Mouse (Mus musculus) lung, postnatal 0 days (tissue): ENCODE results near the gene Gemin6. TPM values are rescaled to one million over a fixed set of nuclear protein-coding genes. Genes with fewer than 3 reads are reported as not detected.
A peak's percentile ranks its signal among the peaks of the same experiment; 100 is the strongest.

Source experiments
- ATAC-seq: fragments of 200-750 bp; cut with Nextera tagmentation; 2 replicates; pipeline ENCODE4 v1.8.0; 2017; ENCODE audit warnings: moderate library complexity
- DNase-seq: peaks from one replicate; pipeline ENCODE4 v3.0.0-alpha.2; 2016; ENCODE audit warnings: low spot score
- H3K27ac ChIP-seq: fragments of 300-500 bp; sonication (generic); 2 replicates; pipeline ENCODE4 v1.5.1; 2014; ENCODE audit warnings: antibody characterized with exemption, mild to moderate bottlenecking, low read length, mixed read lengths
- H3K27me3 ChIP-seq: fragments of 300-500 bp; sonication (generic); replicated peaks from 2 replicates; pipeline ENCODE4 v1.6.1; 2014; ENCODE audit warnings: low read length, mixed read lengths; ENCODE audit not compliant: insufficient read depth
- H3K36me3 ChIP-seq: fragments of 300-500 bp; sonication (generic); 2 replicates; pipeline ENCODE4 v1.6.1; 2014; ENCODE audit warnings: low read length, mixed read lengths; ENCODE audit not compliant: insufficient read depth
- H3K4me1 ChIP-seq: fragments of 300-500 bp; sonication (generic); 2 replicates; pipeline ENCODE4 v1.6.1; 2014; ENCODE audit warnings: antibody characterized with exemption, low read depth, low read length, mixed read lengths; ENCODE audit not compliant: insufficient read depth
- H3K4me2 ChIP-seq: fragments of 300-500 bp; sonication (generic); replicated peaks from 2 replicates; pipeline ENCODE4 v1.6.1; 2014; ENCODE audit warnings: low read depth, mild to moderate bottlenecking, low read length, moderate library complexity, mixed read lengths
- H3K4me3 ChIP-seq: fragments of 300-500 bp; sonication (generic); 2 replicates; pipeline ENCODE4 v1.5.1; 2014; ENCODE audit warnings: low read depth, low read length
- H3K9ac ChIP-seq: fragments of 300-500 bp; sonication (generic); replicated peaks from 2 replicates; pipeline ENCODE4 v1.6.1; 2014; ENCODE audit warnings: low read depth, mild to moderate bottlenecking
- H3K9me3 ChIP-seq: fragments of 300-500 bp; sonication (generic); 2 replicates; pipeline ENCODE4 v1.6.1; 2016; ENCODE audit warnings: low read length, mixed read lengths
- CTCF ChIP-seq: IDR thresholded peaks from 2 replicates; pipeline ENCODE4 v1.5.1; 2016; ENCODE audit warnings: antibody characterized with exemption, mild to moderate bottlenecking
- EP300 ChIP-seq: IDR thresholded peaks from 2 replicates; pipeline ENCODE4 v1.6.1; 2016; ENCODE audit warnings: antibody characterized with exemption, mild to moderate bottlenecking, control low read depth
- WGBS: fragments of 180-500 bp; shearing (Covaris S2); extraction: QIAGEN DNeasy Blood & Tissue Kit; methylation state at CpG from one replicate; pipeline ENCODE4 v1.1.7; 2014; 5-methylcytosine and 5-hydroxymethylcytosine counted together
- polyA plus RNA-seq: library from polyadenylated mRNA; unstranded; fragments of >200 nt; fragmentation: Nextera tagmentation; extraction: Ambion mirVana; gene quantifications from 2 replicates; pipeline ENCODE4 v1.2.1, GENCODE M21; 2015

Gene Gemin6
- polyA plus RNA-seq, 1 experiment from 2014 or later: 13.2 TPM

DNA sequence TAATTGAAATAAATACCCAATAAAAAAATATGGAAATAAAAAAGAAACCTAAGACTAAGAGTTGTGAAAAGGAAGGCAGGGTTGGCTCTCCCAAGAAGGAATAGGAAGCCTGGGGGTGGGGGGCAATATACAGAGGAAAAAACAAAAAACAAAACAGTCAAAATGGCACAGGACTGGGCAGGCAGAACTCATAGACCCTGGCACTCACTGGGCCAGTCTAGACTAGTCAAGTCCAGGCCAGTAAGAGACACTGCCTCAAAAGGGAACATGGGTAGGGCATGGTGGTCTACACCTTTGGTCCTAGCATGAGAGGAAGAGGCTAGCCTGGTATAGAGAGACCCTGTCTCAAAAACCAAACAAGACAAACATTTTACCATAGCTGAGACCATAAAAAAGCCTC, 43.8 kb upstream of the Gemin6 start:
- ATAC-seq: no peak
- no peak overlapping the region for H3K27ac ChIP-seq
- H3K4me1 ChIP-seq: no peaks in the 10 kb centered on the region
- H3K36me3 ChIP-seq: no peaks in the 10 kb centered on the region
- no peaks in the 10 kb centered on the region for H3K9me3 ChIP-seq
- TF ChIP-seq EP300 (no peak), CTCF (no peak)
- no peak overlapping the region for H3K9ac ChIP-seq
- DNase-seq: no peak
- H3K27me3 ChIP-seq: no peaks in the 10 kb centered on the region
- H3K4me2 ChIP-seq: no peak overlapping the region
- H3K4me3 ChIP-seq: no peak overlapping the region

DNA sequence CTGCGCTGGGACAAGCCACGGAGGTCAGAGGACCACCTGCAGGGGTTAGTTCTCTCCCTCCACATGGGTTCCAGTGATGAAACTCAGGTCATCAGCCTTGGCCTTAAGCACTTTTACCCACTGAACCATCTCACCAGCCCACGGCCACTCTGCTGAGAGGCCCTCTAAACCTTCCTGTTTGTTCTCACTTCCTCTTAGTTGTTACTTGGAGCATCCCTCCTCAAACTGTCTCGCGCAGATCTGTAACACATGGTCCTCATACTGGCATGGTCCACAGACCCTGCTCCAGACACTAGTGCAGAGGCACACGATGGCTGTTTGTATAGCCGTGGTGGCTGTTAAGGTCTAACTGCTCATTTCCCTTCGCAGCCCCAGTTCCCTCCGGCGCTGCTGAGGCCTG, 40.6 kb upstream of the Gemin6 start:
- TF ChIP-seq EP300: no peak
- no peak for TF ChIP-seq CTCF
- Histone ChIP-seq H3K4me3 (no peak overlapping the region), H3K9ac (no peak overlapping the region), H3K36me3 (no peaks in the 10 kb centered on the region), H3K27me3 (no peaks in the 10 kb centered on the region), H3K4me2 (no peak overlapping the region), H3K4me1 (no peaks in the 10 kb centered on the region), H3K9me3 (no peaks in the 10 kb centered on the region), H3K27ac (no peak overlapping the region)
- ATAC-seq: no peak
- DNase-seq: no peak
- 71% methylated on average over 9 of the region's 10 CpGs for WGBS

DNA sequence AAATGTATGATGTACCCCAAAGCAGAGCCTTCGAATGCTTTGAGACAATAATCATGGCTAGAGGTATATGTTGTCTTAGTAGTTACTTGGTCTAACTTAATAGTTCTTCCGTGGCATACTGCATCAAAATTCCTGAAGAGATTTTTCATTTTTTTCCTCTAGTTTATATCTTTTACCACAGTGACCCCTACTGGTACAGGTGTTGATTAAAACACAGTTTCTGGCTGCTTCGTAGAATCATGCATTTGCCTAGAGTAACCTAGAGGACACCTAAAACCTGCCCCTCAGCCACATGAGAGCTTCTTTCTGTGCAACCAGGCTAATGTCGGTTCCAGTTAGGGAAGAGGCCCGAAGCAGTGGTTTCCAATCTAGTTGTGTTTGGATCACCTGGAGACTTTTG, 31.2 kb upstream of the Gemin6 start:
- Histone ChIP-seq H3K36me3 (peaks cover 7% of the 10 kb centered on the region; the same call in 1 of the 2 replicates), H3K4me2 (no peak overlapping the region), H3K9me3 (no peaks in the 10 kb centered on the region), H3K27me3 (no peaks in the 10 kb centered on the region), H3K4me1 (no peaks in the 10 kb centered on the region), H3K27ac (no peak overlapping the region), H3K9ac (no peak overlapping the region), H3K4me3 (no peak overlapping the region)
- 55% methylated on average over 5 of the region's 5 CpGs for WGBS
- DNase-seq: peak; percentile 67
- ATAC-seq: no peak
- TF ChIP-seq CTCF (peak; percentile 57), EP300 (no peak)

DNA sequence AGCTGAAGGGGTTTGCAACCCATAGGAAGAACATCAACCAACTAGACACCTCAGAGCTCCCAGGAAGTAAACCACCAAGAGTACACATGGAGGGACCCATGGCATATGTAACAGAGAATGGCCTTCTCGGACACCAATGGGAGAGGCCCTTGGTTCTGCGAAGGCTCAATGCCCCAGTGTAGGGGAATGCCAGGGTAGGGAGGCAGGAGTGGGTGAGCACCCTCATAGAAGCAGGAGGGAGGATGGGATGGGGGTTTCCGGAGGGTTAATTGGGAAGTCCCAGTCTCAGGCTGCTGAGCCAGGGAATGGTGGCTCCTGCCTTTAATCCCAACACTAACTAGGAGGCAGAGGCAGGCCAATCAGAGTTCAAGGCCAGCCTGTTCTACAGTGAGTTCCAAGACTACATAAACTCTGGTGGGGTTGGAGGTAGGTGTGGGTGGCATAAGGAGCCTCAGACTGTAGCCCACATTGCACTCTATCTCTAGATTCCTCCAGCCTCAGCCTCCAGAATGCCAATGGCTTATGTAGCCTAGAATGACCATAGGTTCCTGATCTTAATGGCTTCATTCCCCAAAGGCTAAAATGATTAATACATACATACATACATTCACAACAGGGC, 25.0 kb upstream of the Gemin6 start:
- Histone ChIP-seq H3K4me3 (no peak overlapping the region), H3K4me1 (no peaks in the 10 kb centered on the region), H3K27ac (no peak overlapping the region), H3K27me3 (no peaks in the 10 kb centered on the region), H3K36me3 (peaks cover 14% of the 10 kb centered on the region; the same call in 1 of the 2 replicates), H3K9me3 (no peaks in the 10 kb centered on the region), H3K4me2 (no peak overlapping the region), H3K9ac (no peak overlapping the region)
- TF ChIP-seq EP300 (no peak), CTCF (no peak)
- ATAC-seq (no peak), DNase-seq (no peak)
- WGBS: 84% methylated on average over 3 of the region's 3 CpGs

DNA sequence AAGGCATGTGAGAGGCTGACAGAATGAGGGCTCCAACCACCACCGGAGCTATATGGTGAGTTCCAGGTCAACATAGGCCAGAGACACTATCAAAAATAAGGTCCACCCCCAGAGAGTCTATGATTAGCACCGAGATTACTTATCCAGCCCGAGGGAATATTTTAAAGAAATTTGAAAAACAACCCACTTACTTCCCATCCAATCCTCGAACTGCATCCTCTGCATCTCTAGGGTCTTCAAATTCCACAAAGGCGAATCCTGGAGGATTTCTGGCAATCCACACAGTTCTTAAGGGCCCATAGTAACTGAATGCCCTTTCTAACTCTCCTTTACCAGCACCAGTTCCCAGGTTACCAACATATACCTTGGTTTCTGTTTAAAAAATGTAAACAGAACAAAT, 18.6 kb upstream of the Gemin6 start:
- Histone ChIP-seq H3K36me3 (peaks cover 7% of the 10 kb centered on the region; the same call in 1 of the 2 replicates), H3K9me3 (no peaks in the 10 kb centered on the region), H3K27ac (peak overlapping the region; percentile 99; the same call in 1 of the 2 replicates), H3K27me3 (no peaks in the 10 kb centered on the region), H3K4me3 (peak overlapping the region; percentile 98), H3K4me1 (no peaks in the 10 kb centered on the region), H3K4me2 (peak overlapping the region; percentile 90), H3K9ac (no peak overlapping the region; the same call in none of the 2 replicates)
- ATAC-seq (no peak), DNase-seq (no peak)
- WGBS: 9% methylated on average over 5 of the region's 5 CpGs
- TF ChIP-seq CTCF (no peak), EP300 (no peak)

DNA sequence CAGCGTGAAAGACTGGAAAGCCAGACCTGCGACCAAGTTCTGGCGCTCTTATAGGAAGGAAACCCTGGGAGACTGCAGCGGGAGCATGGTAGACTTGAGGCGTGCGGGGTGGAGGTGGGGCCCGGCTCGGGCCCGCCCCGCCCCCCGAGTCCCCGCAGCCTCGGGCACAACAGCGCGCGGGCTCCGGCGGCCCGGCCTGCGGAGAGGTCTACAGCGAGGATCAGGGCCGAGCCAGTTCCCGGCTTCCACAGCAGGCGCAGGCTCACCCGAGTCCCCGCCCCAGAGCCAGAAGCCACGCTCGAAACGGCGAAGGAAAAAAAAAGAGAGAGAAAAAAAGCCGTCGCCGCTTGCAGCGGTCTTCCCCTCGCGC, 18.0 kb upstream of the Gemin6 start:
- ATAC-seq (peak; percentile 47), DNase-seq (no peak)
- peaks cover 7% of the 10 kb centered on the region; the same call in 1 of the 2 replicates for H3K36me3 ChIP-seq
- peak overlapping the region; percentile 90 for H3K4me2 ChIP-seq
- under 1% methylated on average over 36 of the region's 36 CpGs for WGBS
- peak overlapping the region; percentile 98 for H3K4me3 ChIP-seq
- H3K27me3 ChIP-seq: no peaks in the 10 kb centered on the region
- TF ChIP-seq EP300 (no peak), CTCF (no peak)
- no peaks in the 10 kb centered on the region for H3K4me1 ChIP-seq
- H3K9me3 ChIP-seq: no peaks in the 10 kb centered on the region
- H3K9ac ChIP-seq: peak overlapping the region; percentile 80
- peak overlapping the region; percentile 99 for H3K27ac ChIP-seq
